Mouse (Mus musculus) CD4-positive, CD25-positive, alpha-beta regulatory T cell, adult 2 months (primary cell): Measurements from ENCODE around the gene Nudt2.

ENCODE experiments used
- DNase-seq: peaks from one replicate; pipeline ENCODE4 v3.0.0-alpha.2; 2012; ENCODE audit warnings: low read depth, low spot score

Nudt2 gene

GRCm38 (mm10) chr4:41494378-41494777, 29.4 kb downstream of the Nudt2 start:
- no peak for DNase-seq

- DNase-seq: no peak
Measured at GRCm38 (mm10) chr4:41495076-41495475, 30.1 kb downstream of the Nudt2 start.

GRCm38 (mm10) chr4:41495850-41496249, 30.9 kb downstream of the Nudt2 start:
- no peak for DNase-seq

- no peak for DNase-seq
Measured at GRCm38 (mm10) chr4:41497046-41497445, 32.1 kb downstream of the Nudt2 start.

GRCm38 (mm10) chr4:41497579-41497978, 32.6 kb downstream of the Nudt2 start:
- DNase-seq: peak; percentile 12

- DNase-seq: no peak
Measured at GRCm38 (mm10) chr4:41497995-41498845, 33.3 kb downstream of the Nudt2 start.

GRCm38 (mm10) chr4:41498921-41499391, 34.0 kb downstream of the Nudt2 start:
- no peak for DNase-seq

- DNase-seq: no peak
Measured at GRCm38 (mm10) chr4:41499619-41500018, 34.7 kb downstream of the Nudt2 start.

- no peak for DNase-seq
Measured at GRCm38 (mm10) chr4:41500787-41501186, 35.8 kb downstream of the Nudt2 start.

- DNase-seq: no peak
Measured at GRCm38 (mm10) chr4:41502171-41502940, 37.4 kb downstream of the Nudt2 start.

GRCm38 (mm10) chr4:41502986-41503412, 38.0 kb downstream of the Nudt2 start, which contains the start of gene AI464131:
AI464131 (minus strand) TSS chr4:41503076.
- DNase-seq: peak; percentile 76

- DNase-seq: no peak
Measured at GRCm38 (mm10) chr4:41504325-41504724, 39.4 kb downstream of the Nudt2 start.

- DNase-seq: peak; percentile 21
Measured at GRCm38 (mm10) chr4:41505131-41505551, 40.2 kb downstream of the Nudt2 start.

GRCm38 (mm10) chr4:41506156-41506555, 41.2 kb downstream of the Nudt2 start:
- DNase-seq: peak; percentile 56

GRCm38 (mm10) chr4:41506906-41507305, 42.0 kb downstream of the Nudt2 start:
- DNase-seq: peak; percentile 78

GRCm38 (mm10) chr4:41507326-41507924, 42.5 kb downstream of the Nudt2 start:
- DNase-seq: no peak

GRCm38 (mm10) chr4:41507998-41508397, 43.0 kb downstream of the Nudt2 start:
- DNase-seq: no peak

GRCm38 (mm10) chr4:41513309-41513708, 48.4 kb downstream of the Nudt2 start:
- DNase-seq: no peak

- DNase-seq: no peak
Measured at GRCm38 (mm10) chr4:41513714-41514113, 48.8 kb downstream of the Nudt2 start.

- DNase-seq: no peak
Measured at GRCm38 (mm10) chr4:41517233-41517632, 52.3 kb downstream of the Nudt2 start, which contains the start of gene 1110017D15Rik. 1110017D15Rik (minus strand) TSS chr4:41517333.

GRCm38 (mm10) chr4:41518349-41518748, 53.4 kb downstream of the Nudt2 start:
- no peak for DNase-seq

- no peak for DNase-seq
Measured at GRCm38 (mm10) chr4:41519195-41519594, 54.2 kb downstream of the Nudt2 start.
